Mouse (Mus musculus) MEL (cell line): ENCODE measurements at regions not wholly inside any gene's neighbourhood (a gene's known extent, or its start where the extent isn't known, plus 50 kb on each side); places are given as distances from the start of the nearest gene placed in this dataset.

Experiments
- DNase-seq: peaks from one replicate; pipeline ENCODE4 v3.0.0; 2011; ENCODE audit warnings: low read depth, low spot score
- H3K27ac ChIP-seq: 2 replicates; pipeline ENCODE4 v1.5.1; 2012; ENCODE audit warnings: low read depth, mild to moderate bottlenecking, control low read depth, low read length, moderate library complexity; ENCODE audit not compliant: control insufficient read depth
- H3K27me3 ChIP-seq, 2 experiments: fragments of 150-350 bp in 1 of 2; sonication (generic) in 1 of 2; 2 replicates each; pipeline ENCODE4 v1.6.1; 2012; ENCODE audit warnings: low read length in 2 of 2, mild to moderate bottlenecking in 2 of 2, improper control_type of control experiment in 1 of 2, moderate library complexity in 1 of 2; ENCODE audit not compliant: insufficient read depth in 2 of 2, control insufficient read depth in 1 of 2
- H3K36me3 ChIP-seq, 2 experiments: 2 replicates each; pipeline ENCODE4 v1.6.1; 2012 to 2014; ENCODE audit warnings: low read length in 2 of 2, improper control_type of control experiment in 1 of 2, inconsistent platforms in 1 of 2, mild to moderate bottlenecking in 1 of 2; ENCODE audit not compliant: insufficient read depth in 2 of 2, control insufficient read depth in 1 of 2
- H3K4me1 ChIP-seq, 2 experiments: fragments of 150-350 bp in 1 of 2; sonication (generic) in 1 of 2; 2 replicates each; pipeline ENCODE4 v1.6.1; 2012; ENCODE audit warnings: low read length in 2 of 2, improper control_type of control experiment in 1 of 2, mild to moderate bottlenecking in 1 of 2; ENCODE audit not compliant: insufficient read depth in 2 of 2, control insufficient read depth in 1 of 2
- H3K4me3 ChIP-seq, 2 experiments: fragments of 150-350 bp in 1 of 2; sonication (generic) in 1 of 2; 2 replicates each; pipeline ENCODE4 v1.5.1; 2012; ENCODE audit warnings: low read depth in 2 of 2, low read length in 2 of 2, mild to moderate bottlenecking in 2 of 2, moderate library complexity in 2 of 2, control low read depth in 1 of 2, improper control_type of control experiment in 1 of 2; ENCODE audit not compliant: control insufficient read depth in 1 of 2, insufficient read depth in 1 of 2
- H3K79me2 ChIP-seq: 2 replicates; pipeline ENCODE4 v1.6.1; 2012; ENCODE audit warnings: mild to moderate bottlenecking, low read length, moderate library complexity; ENCODE audit not compliant: control insufficient read depth, poor library complexity, insufficient read depth
- H3K9ac ChIP-seq: 2 replicates; pipeline ENCODE4 v1.6.1; 2012; ENCODE audit warnings: low read depth, mild to moderate bottlenecking, control low read depth, low read length, moderate library complexity; ENCODE audit not compliant: control insufficient read depth, poor library complexity, severe bottlenecking
- H3K9me3 ChIP-seq: fragments of 150-350 bp; sonication (generic); replicated peaks from 2 replicates; pipeline ENCODE4 v1.6.1; 2012; ENCODE audit warnings: mild to moderate bottlenecking, low read length, improper control_type of control experiment, moderate library complexity; ENCODE audit not compliant: insufficient read depth
- E2F4 ChIP-seq: IDR thresholded peaks from 2 replicates; pipeline ENCODE4 v1.6.1; 2011; ENCODE audit warnings: low read depth, low read length, improper control_type of control experiment, borderline replicate concordance
- EP300 ChIP-seq, 2 experiments: IDR thresholded peaks; 2 replicates each; pipeline ENCODE4 v1.6.1; 2011; ENCODE audit warnings: improper control_type of control experiment in 2 of 2, low read length in 2 of 2, low read depth in 1 of 2, mild to moderate bottlenecking in 1 of 2
- GABPA ChIP-seq: IDR thresholded peaks from 2 replicates; pipeline ENCODE4 v1.6.1; 2012; ENCODE audit warnings: low read depth, mild to moderate bottlenecking, inconsistent platforms, low read length, improper control_type of control experiment, moderate library complexity
- GATA1 ChIP-seq: IDR thresholded peaks from 2 replicates; pipeline ENCODE4 v1.6.1; 2011; ENCODE audit warnings: low read depth, low read length, improper control_type of control experiment
- HCFC1 ChIP-seq: IDR thresholded peaks from 2 replicates; pipeline ENCODE4 v1.6.1; 2012; ENCODE audit warnings: low read depth, mild to moderate bottlenecking, inconsistent platforms, low read length, improper control_type of control experiment, moderate library complexity
- JUND ChIP-seq: IDR thresholded peaks from 2 replicates; pipeline ENCODE4 v1.6.1; 2011; ENCODE audit warnings: low read depth, mild to moderate bottlenecking, improper control_type of control experiment, low read length
- MAZ ChIP-seq: IDR thresholded peaks from 2 replicates; pipeline ENCODE4 v1.6.1; 2012; ENCODE audit warnings: low read depth, mild to moderate bottlenecking, inconsistent platforms, low read length, improper control_type of control experiment
- MXI1 ChIP-seq: IDR thresholded peaks from 2 replicates; pipeline ENCODE4 v1.6.1; 2011; ENCODE audit warnings: mild to moderate bottlenecking, low read depth, low read length, improper control_type of control experiment
- MYB ChIP-seq: IDR thresholded peaks from 2 replicates; pipeline ENCODE4 v1.6.1; 2011; ENCODE audit warnings: mild to moderate bottlenecking, low read depth, low read length, improper control_type of control experiment
- MYC ChIP-seq: IDR thresholded peaks from 2 replicates; pipeline ENCODE4 v1.6.1; 2011; ENCODE audit warnings: low read depth, mild to moderate bottlenecking, low read length, improper control_type of control experiment, moderate library complexity
- NELFE ChIP-seq: IDR thresholded peaks from 2 replicates; pipeline ENCODE4 v1.6.1; 2011; ENCODE audit warnings: low read depth, low read length, improper control_type of control experiment
- POLR2A ChIP-seq, 2 experiments: IDR thresholded peaks; 2 replicates each; pipeline ENCODE4 v1.6.1; 2011 to 2012; ENCODE audit warnings: low read length in 2 of 2, mild to moderate bottlenecking in 2 of 2, control low read depth in 1 of 2, improper control_type of control experiment in 1 of 2, low read depth in 1 of 2, moderate library complexity in 1 of 2; ENCODE audit not compliant: control insufficient read depth in 1 of 2, insufficient read depth in 1 of 2, poor library complexity in 1 of 2
- RCOR1 ChIP-seq: IDR thresholded peaks from 2 replicates; pipeline ENCODE4 v1.6.1; 2012; ENCODE audit warnings: low read depth, mild to moderate bottlenecking, inconsistent platforms, low read length, improper control_type of control experiment
- SIN3A ChIP-seq: IDR thresholded peaks from 2 replicates; pipeline ENCODE4 v1.6.1; 2012; ENCODE audit warnings: low read length, improper control_type of control experiment, inconsistent platforms
- SMC3 ChIP-seq: IDR thresholded peaks from 2 replicates; pipeline ENCODE4 v1.6.1; 2011; ENCODE audit warnings: low read depth, low read length, improper control_type of control experiment
- TAL1 ChIP-seq: IDR thresholded peaks from 2 replicates; pipeline ENCODE4 v1.6.1; 2012; ENCODE audit warnings: mild to moderate bottlenecking, inconsistent platforms, low read length, moderate library complexity, mixed read lengths
- TCF12 ChIP-seq: IDR thresholded peaks from 2 replicates; pipeline ENCODE4 v1.6.1; 2014; ENCODE audit warnings: low read depth, mild to moderate bottlenecking, inconsistent platforms, low read length, improper control_type of control experiment, moderate library complexity
- USF1 ChIP-seq: IDR thresholded peaks from 2 replicates; pipeline ENCODE4 v1.6.1; 2014; ENCODE audit warnings: low read depth, mild to moderate bottlenecking, inconsistent platforms, low read length, improper control_type of control experiment, moderate library complexity
- ZKSCAN1 ChIP-seq: IDR thresholded peaks from 2 replicates; pipeline ENCODE4 v1.6.1; 2012; ENCODE audit warnings: low read depth, mild to moderate bottlenecking, inconsistent platforms, low read length, improper control_type of control experiment, moderate library complexity
- ZNF384 ChIP-seq: IDR thresholded peaks from 2 replicates; pipeline ENCODE4 v1.6.1; 2012; ENCODE audit warnings: low read depth, mild to moderate bottlenecking, inconsistent platforms, low read length, improper control_type of control experiment

- H3K9me3 ChIP-seq = no peaks in the 10 kb centered on the region
- TF ChIP-seq E2F4 (no peak), JUND (no peak), EP300 (IDR thresholded peaks at IDR 0.05; ENCODE audit: low read depth in 1 of 2, low read length in 2 of 2) (peak; percentile 51 to 59), RCOR1 (0 out of 2 replicates have a peak, but pooled peaks have one; percentile 22), MYB (no peak), SMC3 (no peak), TCF12 (peak; percentile 39; the same call in 1 of the 2 replicates), MXI1 (no peak), TAL1 (peak; percentile 42), GATA1 (peak; percentile 65)
- TF ChIP-seq, all 39 proteins: peak for 5
- H3K27me3 ChIP-seq = no peaks in the 10 kb centered on the region
- no peaks in the 10 kb centered on the region for H3K79me2 ChIP-seq
- peak overlapping the region; percentile 1; the same call in 1 of the 2 replicates for H3K27ac ChIP-seq
- H3K4me1 ChIP-seq = peaks cover 4 to 5% of the 10 kb centered on the region in 2 experiments; a peak in 2 of 4 replicates
- peaks cover 0 to 9% of the 10 kb centered on the region in 2 experiments; a peak in 2 of 4 replicates for H3K36me3 ChIP-seq
- no peak overlapping the region for H3K4me3 ChIP-seq
- H3K9ac ChIP-seq = no peak overlapping the region
- DNase-seq = peak; percentile 39
Observed at GRCm38 (mm10) chr3:140521653-140522278, 690.4 kb downstream of the Pdha2 start.

- DNase-seq = no peak
- H3K9me3 ChIP-seq = no peaks in the 10 kb centered on the region
- no peak for TF ChIP-seq MAZ
- TF ChIP-seq POLR2A (IDR thresholded peaks at IDR 0.05; ENCODE audit: control insufficient read depth in 1 of 2, insufficient read depth in 1 of 2, low read depth in 1 of 2, low read length in 2 of 2, poor library complexity in 1 of 2) = no peak
- H3K79me2 ChIP-seq = no peaks in the 10 kb centered on the region
- no peak overlapping the region for H3K4me3 ChIP-seq
- no peaks in the 10 kb centered on the region for H3K27me3 ChIP-seq
- peaks cover 0 to 2% of the 10 kb centered on the region in 2 experiments; a peak in 1 of 4 replicates for H3K36me3 ChIP-seq
- no peak overlapping the region for H3K9ac ChIP-seq
- H3K27ac ChIP-seq = no peak overlapping the region
- peaks cover 0 to 3% of the 10 kb centered on the region in 2 experiments; a peak in 1 of 4 replicates for H3K4me1 ChIP-seq
Observed at GRCm38 (mm10) chr3:140510835-140511234, 701.3 kb downstream of the Pdha2 start.

DNA sequence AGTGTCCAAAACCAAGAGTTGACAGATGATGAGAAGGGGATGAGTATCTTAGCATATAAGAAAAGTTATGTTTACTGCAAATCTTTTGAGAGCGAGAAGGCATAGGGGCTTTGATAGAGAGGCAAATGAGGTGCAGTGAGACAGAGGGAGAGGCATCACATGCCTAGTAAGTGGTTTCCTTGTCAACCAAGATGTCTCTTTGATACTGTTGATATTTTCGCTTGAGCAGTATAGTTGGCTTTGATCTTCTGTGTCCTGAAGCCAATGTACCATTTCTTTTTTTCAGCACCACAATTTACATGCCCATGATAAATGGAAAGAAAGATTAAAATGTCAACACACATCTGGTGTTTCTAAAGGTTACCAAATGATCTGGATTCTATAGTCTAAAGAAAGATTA, 702.1 kb downstream of the Pdha2 start:
- H3K4me1 ChIP-seq = peaks cover 0 to 3% of the 10 kb centered on the region in 2 experiments; a peak in 1 of 4 replicates
- no peak for TF ChIP-seq TCF12
- no peak for TF ChIP-seq GABPA
- no peak for TF ChIP-seq HCFC1
- no peak for TF ChIP-seq ZNF384
- no peak for TF ChIP-seq MYC
- no peak for TF ChIP-seq SIN3A
- TF ChIP-seq NELFE = no peak
- TF ChIP-seq ZKSCAN1 = no peak
- no peak for TF ChIP-seq USF1
- no peak for TF ChIP-seq JUND
- H3K9me3 ChIP-seq = no peaks in the 10 kb centered on the region
- no peak overlapping the region for H3K9ac ChIP-seq
- no peaks in the 10 kb centered on the region for H3K27me3 ChIP-seq
- H3K27ac ChIP-seq = no peak overlapping the region
- DNase-seq = no peak
- peaks cover 0 to 2% of the 10 kb centered on the region in 2 experiments; a peak in 1 of 4 replicates for H3K36me3 ChIP-seq
- H3K4me3 ChIP-seq = no peak overlapping the region
- no peaks in the 10 kb centered on the region for H3K79me2 ChIP-seq
